Mouse (Mus musculus): ENCODE results near the gene Cdk14.

Cdk14 gene

GRCm38 (mm10) chr5:5180311-5180710 lies 239.8 kb downstream of the Cdk14 start:
- DNase-seq: no peak

GRCm38 (mm10) chr5:5176052-5176451 lies 244.1 kb downstream of the Cdk14 start:
- no peak for DNase-seq

GRCm38 (mm10) chr5:5175611-5176010 lies 244.5 kb downstream of the Cdk14 start:
- DNase-seq: no peak

- DNase-seq: no peak
Observed at GRCm38 (mm10) chr5:5175090-5175489, 245.0 kb downstream of the Cdk14 start.

- no peak for DNase-seq
Observed at GRCm38 (mm10) chr5:5166086-5166485, 254.0 kb downstream of the Cdk14 start.

- no peak for DNase-seq
Observed at GRCm38 (mm10) chr5:5164326-5164725, 255.8 kb downstream of the Cdk14 start.

- no peak for DNase-seq
Observed at GRCm38 (mm10) chr5:5163823-5164222, 256.3 kb downstream of the Cdk14 start.

GRCm38 (mm10) chr5:5159521-5159920 lies 260.6 kb downstream of the Cdk14 start:
- DNase-seq: no peak

GRCm38 (mm10) chr5:5139855-5140254 lies 280.3 kb downstream of the Cdk14 start:
- DNase-seq: no peak

- DNase-seq: no peak
Observed at GRCm38 (mm10) chr5:5134905-5135511, 285.1 kb downstream of the Cdk14 start.

- no peak for DNase-seq
Observed at GRCm38 (mm10) chr5:5134143-5134904, 285.8 kb downstream of the Cdk14 start.

- DNase-seq: no peak
Observed at GRCm38 (mm10) chr5:5128852-5129251, 291.3 kb downstream of the Cdk14 start.

GRCm38 (mm10) chr5:5124645-5125044 lies 295.5 kb downstream of the Cdk14 start:
- DNase-seq: no peak

- DNase-seq: no peak
Observed at GRCm38 (mm10) chr5:5116775-5117522, 303.2 kb downstream of the Cdk14 start.

GRCm38 (mm10) chr5:5115546-5115945 lies 304.6 kb downstream of the Cdk14 start:
- DNase-seq: no peak

- DNase-seq: no peak
Observed at GRCm38 (mm10) chr5:5109621-5110020, 310.5 kb downstream of the Cdk14 start.

- DNase-seq: no peak
Observed at GRCm38 (mm10) chr5:5109017-5109416, 311.1 kb downstream of the Cdk14 start.

- DNase-seq: no peak
Observed at GRCm38 (mm10) chr5:5096248-5096915, 323.7 kb downstream of the Cdk14 start.

- DNase-seq: no peak
Observed at GRCm38 (mm10) chr5:5092736-5093135, 327.4 kb downstream of the Cdk14 start.

GRCm38 (mm10) chr5:5071526-5071925 lies 348.6 kb downstream of the Cdk14 start:
- no peak for DNase-seq

- no peak for DNase-seq
Observed at GRCm38 (mm10) chr5:5064686-5065085, 355.4 kb downstream of the Cdk14 start.

- no peak for DNase-seq
Observed at GRCm38 (mm10) chr5:5056102-5056883, 363.8 kb downstream of the Cdk14 start.
